Mouse (Mus musculus): ENCODE measurements at regions not wholly inside any gene's neighbourhood (a gene's known extent, or its start where the extent isn't known, plus 50 kb on each side); places are given as distances from the start of the nearest gene placed in this dataset.
A peak's percentile ranks its signal among the peaks of the same experiment; 100 is the strongest.

GRCm38 (mm10) chr1:52305679-52306632 is 72.9 kb upstream of the Gls start:
- ATAC-seq (replicated peaks; ENCODE audit: poor library complexity, severe bottlenecking) = no peak

- ATAC-seq (replicated peaks; ENCODE audit: poor library complexity, severe bottlenecking) = peak; percentile 70
Observed at GRCm38 (mm10) chr1:52302557-52302956, 69.5 kb upstream of the Gls start.

- ATAC-seq (replicated peaks; ENCODE audit: poor library complexity, severe bottlenecking) = peak; percentile 42; the same call in 1 of the 2 replicates
Observed at GRCm38 (mm10) chr1:52301266-52301665, 68.2 kb upstream of the Gls start.

- no peak for ATAC-seq (replicated peaks; ENCODE audit: poor library complexity, severe bottlenecking)
Observed at GRCm38 (mm10) chr1:52299559-52299958, 66.5 kb upstream of the Gls start.

GRCm38 (mm10) chr1:52298336-52298735 is 65.3 kb upstream of the Gls start:
- peak; percentile 85 for ATAC-seq (replicated peaks; ENCODE audit: poor library complexity, severe bottlenecking)

GRCm38 (mm10) chr1:52296178-52296577 is 63.1 kb upstream of the Gls start:
- ATAC-seq (replicated peaks; ENCODE audit: poor library complexity, severe bottlenecking) = no peak

GRCm38 (mm10) chr1:52294521-52294920 is 61.5 kb upstream of the Gls start:
- ATAC-seq (replicated peaks; ENCODE audit: poor library complexity, severe bottlenecking) = peak; percentile 49

GRCm38 (mm10) chr1:52293393-52294099 is 60.5 kb upstream of the Gls start:
- ATAC-seq (replicated peaks; ENCODE audit: poor library complexity, severe bottlenecking) = no peak

Data from granulocyte monocyte progenitor cell, adult 5-6 weeks (primary cell).